Mouse (Mus musculus): ENCODE results near the gene Pafah1b2. TPM values are rescaled to one million over a fixed set of nuclear protein-coding genes. Genes with fewer than 3 reads are reported as not detected.

Gene Pafah1b2
- polyA plus RNA-seq, 1 experiment from 2014 or later, result 65.7 TPM

- Histone ChIP-seq H3K9me3 (replicated peaks) (no peaks in the 10 kb centered on the region), H3K4me1 (replicated peaks) (peaks cover 69% of the 10 kb centered on the region), H3K27ac (replicated peaks) (peak overlapping the region; percentile 57; the same call in 1 of the 2 replicates), H3K27me3 (no peaks in the 10 kb centered on the region), H3K4me3 (replicated peaks) (peak overlapping the region; percentile 90; the same call in 1 of the 2 replicates), H3K36me3 (replicated peaks) (no peaks in the 10 kb centered on the region), H3K4me2 (peak overlapping the region; percentile 97), H3K9ac (no peak overlapping the region)
- ATAC-seq (ENCODE audit: insufficient read depth), result no peak
- 13% methylated on average over 3 of the region's 3 CpGs for WGBS (ENCODE audit: insufficient replicate concordance)
Observed at GRCm38 (mm10) chr9:46011094-46011970, 1.2 kb downstream of the Pafah1b2 start.

GRCm38 (mm10) chr9:46009669-46009983 is 2.9 kb downstream of the Pafah1b2 start:
- ATAC-seq (ENCODE audit: insufficient read depth), result no peak
- H3K4me1 ChIP-seq (replicated peaks), result peaks cover 52% of the 10 kb centered on the region
- H3K9ac ChIP-seq, result no peak overlapping the region
- no peak overlapping the region for H3K4me2 ChIP-seq
- 0 out of 2 replicates have a peak overlapping the region, but pooled peaks have one; percentile 14 for H3K27ac ChIP-seq (replicated peaks)
- H3K27me3 ChIP-seq, result no peaks in the 10 kb centered on the region
- no peaks in the 10 kb centered on the region for H3K36me3 ChIP-seq (replicated peaks)
- no peaks in the 10 kb centered on the region for H3K9me3 ChIP-seq (replicated peaks)
- no peak overlapping the region for H3K4me3 ChIP-seq (replicated peaks)
- 8% methylated on average over 1 of the region's 1 CpGs for whole genome bisulfite sequencing (ENCODE audit: insufficient replicate concordance)

GRCm38 (mm10) chr9:46008931-46009668 is 3.4 kb downstream of the Pafah1b2 start:
- WGBS (ENCODE audit: insufficient replicate concordance), result 36% methylated on average over 7 of the region's 7 CpGs
- Histone ChIP-seq H3K27ac (replicated peaks) (0 out of 2 replicates have a peak overlapping the region, but pooled peaks have one; percentile 14), H3K27me3 (no peaks in the 10 kb centered on the region), H3K9ac (no peak overlapping the region), H3K36me3 (replicated peaks) (no peaks in the 10 kb centered on the region), H3K4me2 (no peak overlapping the region), H3K4me1 (replicated peaks) (peaks cover 47% of the 10 kb centered on the region), H3K9me3 (replicated peaks) (no peaks in the 10 kb centered on the region), H3K4me3 (replicated peaks) (no peak overlapping the region)
- ATAC-seq (ENCODE audit: insufficient read depth), result no peak

- Histone ChIP-seq H3K4me3 (replicated peaks) (no peak overlapping the region), H3K9me3 (replicated peaks) (no peaks in the 10 kb centered on the region), H3K4me1 (replicated peaks) (peaks cover 23% of the 10 kb centered on the region), H3K9ac (no peak overlapping the region), H3K4me2 (no peak overlapping the region), H3K27me3 (no peaks in the 10 kb centered on the region), H3K27ac (replicated peaks) (no peak overlapping the region), H3K36me3 (replicated peaks) (no peaks in the 10 kb centered on the region)
- ATAC-seq (ENCODE audit: insufficient read depth), result no peak
- WGBS (ENCODE audit: insufficient replicate concordance), result 31% methylated on average over 5 of the region's 5 CpGs
Observed at GRCm38 (mm10) chr9:46006224-46006623, 6.3 kb downstream of the Pafah1b2 start.

- no peak overlapping the region for H3K27ac ChIP-seq (replicated peaks)
- H3K36me3 ChIP-seq (replicated peaks), result no peaks in the 10 kb centered on the region
- H3K4me2 ChIP-seq, result no peak overlapping the region
- peaks cover 6% of the 10 kb centered on the region; the same call in 1 of the 2 replicates for H3K27me3 ChIP-seq
- H3K4me3 ChIP-seq (replicated peaks), result no peak overlapping the region
- no peak for ATAC-seq (ENCODE audit: insufficient read depth)
- H3K9me3 ChIP-seq (replicated peaks), result no peaks in the 10 kb centered on the region
- H3K4me1 ChIP-seq (replicated peaks), result peaks cover 8% of the 10 kb centered on the region; the same call in 1 of the 2 replicates
- WGBS (ENCODE audit: insufficient replicate concordance), result 57% methylated on average over 3 of the region's 3 CpGs
- no peak overlapping the region for H3K9ac ChIP-seq
Observed at GRCm38 (mm10) chr9:46004529-46004928, 8.0 kb downstream of the Pafah1b2 start.

GRCm38 (mm10) chr9:46003729-46004128 is 8.8 kb downstream of the Pafah1b2 start:
- 0 out of 2 replicates have a peak, but pooled peaks cover 2% of the 10 kb centered on the region for H3K4me1 ChIP-seq (replicated peaks)
- H3K9me3 ChIP-seq (replicated peaks), result no peaks in the 10 kb centered on the region
- H3K36me3 ChIP-seq (replicated peaks), result no peaks in the 10 kb centered on the region
- no peak overlapping the region for H3K9ac ChIP-seq
- ATAC-seq (ENCODE audit: insufficient read depth), result no peak
- no peak overlapping the region for H3K4me2 ChIP-seq
- WGBS (ENCODE audit: insufficient replicate concordance), result 16% methylated on average over 7 of the region's 7 CpGs
- no peak overlapping the region for H3K4me3 ChIP-seq (replicated peaks)
- no peak overlapping the region for H3K27ac ChIP-seq (replicated peaks)
- peaks cover 6% of the 10 kb centered on the region; the same call in 1 of the 2 replicates for H3K27me3 ChIP-seq

GRCm38 (mm10) chr9:45999009-45999408 is 13.5 kb downstream of the Pafah1b2 start:
- H3K4me3 ChIP-seq (replicated peaks), result no peak overlapping the region
- peaks cover 6% of the 10 kb centered on the region; the same call in 1 of the 2 replicates for H3K27me3 ChIP-seq
- no peak overlapping the region for H3K9ac ChIP-seq
- ATAC-seq (ENCODE audit: insufficient read depth), result no peak
- H3K27ac ChIP-seq (replicated peaks), result no peak overlapping the region
- H3K4me1 ChIP-seq (replicated peaks), result 0 out of 2 replicates have a peak, but pooled peaks cover 2% of the 10 kb centered on the region
- H3K36me3 ChIP-seq (replicated peaks), result no peaks in the 10 kb centered on the region
- no peaks in the 10 kb centered on the region for H3K9me3 ChIP-seq (replicated peaks)
- H3K4me2 ChIP-seq, result no peak overlapping the region
- 69% methylated on average over 4 of the region's 4 CpGs for WGBS (ENCODE audit: insufficient replicate concordance)

- under 1% methylated on average over 4 of the region's 4 CpGs for whole genome bisulfite sequencing (ENCODE audit: insufficient replicate concordance)
- H3K9ac ChIP-seq, result peak overlapping the region; percentile 92
Observed at GRCm38 (mm10) chr9:45985229-45985567, 27.3 kb downstream of the Pafah1b2 start.

GRCm38 (mm10) chr9:45984409-45985228 is 27.9 kb downstream of the Pafah1b2 start:
- 0 out of 2 replicates have a peak, but pooled peaks cover 9% of the 10 kb centered on the region for H3K36me3 ChIP-seq (replicated peaks)
- H3K9me3 ChIP-seq (replicated peaks), result no peaks in the 10 kb centered on the region
- peak overlapping the region; percentile 81 for H3K4me2 ChIP-seq
- H3K4me1 ChIP-seq (replicated peaks), result peaks cover 48% of the 10 kb centered on the region
- peak; percentile 91 for ATAC-seq (ENCODE audit: insufficient read depth)
- under 1% methylated on average over 74 of the region's 76 CpGs for WGBS (ENCODE audit: insufficient replicate concordance)
- peak overlapping the region; percentile 92 for H3K27ac ChIP-seq (replicated peaks)
- H3K4me3 ChIP-seq (replicated peaks), result peak overlapping the region; percentile 93
- H3K27me3 ChIP-seq, result no peaks in the 10 kb centered on the region
- peak overlapping the region; percentile 92 for H3K9ac ChIP-seq

More at GRCm38 (mm10) chr9:45985229-45985567, 27.3 kb downstream of the Pafah1b2 start:
- H3K27ac ChIP-seq (replicated peaks), result peak overlapping the region; percentile 92
- H3K36me3 ChIP-seq (replicated peaks), result 0 out of 2 replicates have a peak, but pooled peaks cover 9% of the 10 kb centered on the region
- peak overlapping the region; percentile 93 for H3K4me3 ChIP-seq (replicated peaks)
- H3K4me1 ChIP-seq (replicated peaks), result peaks cover 42% of the 10 kb centered on the region
- H3K9me3 ChIP-seq (replicated peaks), result no peaks in the 10 kb centered on the region
- H3K4me2 ChIP-seq, result peak overlapping the region; percentile 81
- peak; percentile 39; the same call in 1 of the 2 replicates for ATAC-seq (ENCODE audit: insufficient read depth)
- H3K27me3 ChIP-seq, result no peaks in the 10 kb centered on the region

- H3K4me1 ChIP-seq (replicated peaks), result peaks cover 53% of the 10 kb centered on the region
Observed at GRCm38 (mm10) chr9:45983676-45984408, 28.6 kb downstream of the Pafah1b2 start.

More at GRCm38 (mm10) chr9:45983676-45984408, 28.6 kb downstream of the Pafah1b2 start:
- WGBS (ENCODE audit: insufficient replicate concordance), result under 1% methylated on average over 23 of the region's 23 CpGs
- no peak for ATAC-seq (ENCODE audit: insufficient read depth)
- Histone ChIP-seq H3K27me3 (no peaks in the 10 kb centered on the region), H3K9me3 (replicated peaks) (no peaks in the 10 kb centered on the region), H3K36me3 (replicated peaks) (peaks cover 9% of the 10 kb centered on the region; the same call in 1 of the 2 replicates), H3K27ac (replicated peaks) (peak overlapping the region; percentile 92), H3K9ac (peak overlapping the region; percentile 92), H3K4me3 (replicated peaks) (peak overlapping the region; percentile 93), H3K4me2 (peak overlapping the region; percentile 81)

Measured in liver, embryonic 15.5 days (tissue).